Mouse (Mus musculus): Measurements from ENCODE around the gene Magea5.
"Not testable (repeated sequence)": the region's sequence is repeated elsewhere in the genome, so short reads cannot be mapped to it uniquely, and the experiment has no call there.

DNA sequence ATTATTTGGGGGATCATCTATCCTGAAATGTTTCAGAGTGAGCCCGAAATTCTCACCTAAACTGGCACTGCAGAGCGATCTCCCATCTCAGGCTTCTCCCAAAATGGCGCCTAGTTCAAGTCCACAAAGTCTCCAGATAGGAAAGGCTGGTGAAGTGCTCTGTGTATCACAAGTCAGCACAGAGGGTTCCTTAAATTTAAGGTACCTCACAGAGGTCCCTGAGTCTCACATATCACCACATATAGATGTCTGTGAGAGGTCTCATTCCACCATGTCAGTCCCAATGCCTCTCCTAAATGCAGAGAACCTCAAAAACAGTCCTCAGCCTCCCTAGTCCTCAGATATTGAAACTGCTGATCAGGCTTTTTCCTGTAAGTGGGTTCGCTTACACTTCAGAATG lies 30.6 kb upstream of the Magea5 start, which contains the start of gene Magea2:
- TF ChIP-seq RAD21 (IDR thresholded peaks at IDR 0.05; ENCODE audit: low read depth, low read length); CTCF (IDR thresholded peaks at IDR 0.05 in 2 of 3, conservative IDR thresholded peaks at IDR 0.05 in 1 of 3; ENCODE audit: control insufficient read depth in 1 of 3, insufficient read depth in 1 of 3, low read depth in 2 of 3, low read length in 3 of 3, poor library complexity in 1 of 3, severe bottlenecking in 1 of 3); NELFE (IDR thresholded peaks at IDR 0.05; ENCODE audit: low read depth, low read length); MYB (IDR thresholded peaks at IDR 0.05; ENCODE audit: low read depth, low read length); USF1 (IDR thresholded peaks at IDR 0.05; ENCODE audit: low read depth, low read length); UBTF (IDR thresholded peaks at IDR 0.05; ENCODE audit: borderline replicate concordance, insufficient read depth, low read depth, low read length); ZC3H11A (IDR thresholded peaks at IDR 0.05; ENCODE audit: low read depth, low read length); TAL1 (IDR thresholded peaks at IDR 0.05; ENCODE audit: low read length); MEF2A (IDR thresholded peaks at IDR 0.05; ENCODE audit: extremely low read depth, insufficient replicate concordance, low read depth, low read length, poor library complexity, severe bottlenecking); POLR2A (IDR thresholded peaks at IDR 0.05; ENCODE audit: control insufficient read depth in 1 of 2, insufficient read depth in 1 of 2, low read depth in 1 of 2, low read length in 2 of 2, poor library complexity in 1 of 2); POLR2AphosphoS5 (IDR thresholded peaks at IDR 0.05; ENCODE audit: borderline replicate concordance, low read depth, low read length); SMC3 (IDR thresholded peaks at IDR 0.05; ENCODE audit: low read depth, low read length); JUND (IDR thresholded peaks at IDR 0.05; ENCODE audit: low read depth, low read length); EP300 (IDR thresholded peaks at IDR 0.05; ENCODE audit: low read depth in 1 of 2, low read length in 2 of 2): not testable (repeated sequence)

All from MEL (cell line).